Comparison of ENCODE assay signal across 14 mouse cellular contexts in the genomic region with DNA sequence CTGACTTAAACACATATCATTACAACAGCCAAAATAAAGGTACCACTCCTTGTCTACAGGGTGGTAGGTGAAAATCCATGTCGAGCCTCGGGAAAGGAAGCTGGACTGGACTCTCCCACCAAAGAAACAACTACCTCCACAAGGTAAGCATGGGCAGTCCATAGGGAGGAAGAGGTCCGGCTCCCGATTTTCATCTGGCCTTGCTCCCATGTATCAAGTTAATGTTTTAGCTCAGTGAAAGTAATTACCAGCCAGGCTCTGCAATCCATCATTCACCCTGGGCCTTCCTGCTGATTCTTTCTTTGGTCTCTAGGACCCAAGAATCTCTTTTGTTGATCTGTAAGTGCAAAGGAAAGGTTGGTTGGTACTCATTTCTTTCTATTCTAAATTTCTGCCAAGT.
"Had no signal": no experiment of that assay in that cellular context is flagged by ENCODE, and none has a peak within 500 bp of the region (broad histone marks: within the 10 kb centered on the region; RNA-seq: fewer than 3 reads in every experiment).

No protein-coding gene starts in this region.

- H3K4me2 ChIP-seq: limb, embryonic 12.5 days; liver, embryonic 13.5 days; lung, embryonic 15.5 days; midbrain, embryonic 12.5 days; neural tube, embryonic 15.5 days had no signal

- ATAC-seq: intestine, postnatal 0 days; liver, postnatal 0 days had no signal

- H3K4me1 ChIP-seq: limb, embryonic 12.5 days; liver, embryonic 13.5 days; lung, embryonic 15.5 days; megakaryocyte, embryonic 14.5 days; midbrain, embryonic 12.5 days; neural tube, embryonic 15.5 days had no signal

- H3K4me3 ChIP-seq: layer of hippocampus, adult 2 months; limb, embryonic 12.5 days; liver, embryonic 13.5 days; lung, embryonic 15.5 days; megakaryocyte, embryonic 14.5 days; midbrain, embryonic 12.5 days; neural tube, embryonic 15.5 days had no signal

- H3K9me3 ChIP-seq: limb, embryonic 12.5 days; liver, embryonic 13.5 days; lung, embryonic 15.5 days; midbrain, embryonic 12.5 days; neural tube, embryonic 15.5 days had no signal

- H3K9ac ChIP-seq: limb, embryonic 12.5 days; liver, embryonic 13.5 days; liver, postnatal 0 days; lung, embryonic 15.5 days; midbrain, embryonic 12.5 days; neural tube, embryonic 15.5 days had no signal

- H3K27me3 ChIP-seq: limb, embryonic 12.5 days; liver, embryonic 13.5 days; lung, embryonic 15.5 days; megakaryocyte, embryonic 14.5 days; midbrain, embryonic 12.5 days; neural tube, embryonic 15.5 days had no signal

- H3K27ac ChIP-seq: layer of hippocampus, adult 2 months; limb, embryonic 12.5 days; liver, embryonic 13.5 days; lung, embryonic 15.5 days; macrophage; midbrain, embryonic 12.5 days; neural tube, embryonic 15.5 days had no signal

- H3K36me3 ChIP-seq: liver, embryonic 13.5 days; lung, embryonic 15.5 days; midbrain, embryonic 12.5 days; neural tube, embryonic 15.5 days had no signal

- DNase-seq: liver; liver, embryonic 13.5 days; liver, postnatal 0 days; lung, postnatal 14 days; right cerebral cortex, adult 18-20 months; right cerebral cortex, postnatal 25 days had no signal
